Mouse (Mus musculus): ENCODE data around the gene Tsacc.

Tsacc gene

GRCm38 (mm10) chr3:88237161-88237555, 59.6 kb downstream of the Tsacc start:
- no peak for DNase-seq

GRCm38 (mm10) chr3:88235616-88236015, 61.2 kb downstream of the Tsacc start:
- DNase-seq, result no peak

- no peak for DNase-seq
These were observed 61.6 kb downstream of the Tsacc start for GRCm38 (mm10) chr3:88235216-88235615.

- DNase-seq, result no peak
These were observed 62.8 kb downstream of the Tsacc start for GRCm38 (mm10) chr3:88234041-88234440.

GRCm38 (mm10) chr3:88232851-88233649, 63.7 kb downstream of the Tsacc start:
- DNase-seq, result no peak

Data from kidney, postnatal 14 days (tissue).